Mouse (Mus musculus) spleen, adult 2 months (tissue): ENCODE data around the gene Mettl16.

Experiments
- CTCF ChIP-seq: fragments of 200-500 bp; IDR thresholded peaks from 2 replicates; pipeline ENCODE4 v1.5.1; 2011; ENCODE audit warnings: mild to moderate bottlenecking, inconsistent platforms; ENCODE audit not compliant: insufficient read depth, insufficient read length, insufficient replicate concordance; ENCODE audit errors: extremely low read depth
- POLR2A ChIP-seq: fragments of 200-500 bp; IDR thresholded peaks from 2 replicates; pipeline ENCODE4 v1.6.1; 2011; ENCODE audit warnings: low read depth, low read length, inconsistent platforms

DNA sequence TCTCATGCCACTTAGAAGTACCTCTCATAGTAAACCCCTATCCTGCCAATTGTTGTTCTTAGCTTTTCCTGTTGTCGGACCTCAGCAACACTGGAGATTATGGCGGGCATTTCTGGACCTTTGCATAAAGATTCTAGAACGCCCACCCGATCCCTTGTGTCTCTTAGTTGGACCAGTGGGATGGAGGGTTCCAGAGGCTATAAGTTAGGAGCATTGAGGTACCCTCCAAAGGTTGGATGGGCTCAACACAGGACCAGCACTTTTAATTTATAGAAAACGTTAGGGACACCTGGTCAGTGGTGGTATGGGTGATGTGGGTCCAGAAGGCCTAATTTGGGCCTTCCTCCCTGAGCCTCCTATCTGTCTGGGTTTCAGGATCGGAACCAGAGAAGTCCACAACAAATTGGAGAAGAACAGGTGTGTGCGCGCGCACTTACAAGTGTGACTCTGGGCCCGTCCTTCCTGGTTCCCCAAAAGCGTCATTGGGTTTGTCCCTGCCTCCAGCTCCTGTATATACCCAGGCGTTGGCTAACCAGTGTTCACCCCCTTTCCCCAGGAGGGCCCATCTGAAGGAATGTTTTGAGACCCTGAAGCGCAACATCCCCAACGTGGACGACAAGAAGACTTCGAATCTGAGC lies 66.5 kb downstream of the Mettl16 start:
- TF ChIP-seq POLR2A: no peak
- TF ChIP-seq CTCF: no peak
